Mouse (Mus musculus) right cerebral cortex, adult 2 months (tissue): ENCODE results near the gene Opcml.

Experiments
- DNase-seq, 2 experiments: peaks; one replicate each; pipeline ENCODE4 v3.0.0; 2021 to 2022; ENCODE audit warnings: low spot score in 2 of 2

The Opcml gene

GRCm38 (mm10) chr9:27998767-27999166, 208.2 kb downstream of the Opcml start:
- no peak for DNase-seq

DNA sequence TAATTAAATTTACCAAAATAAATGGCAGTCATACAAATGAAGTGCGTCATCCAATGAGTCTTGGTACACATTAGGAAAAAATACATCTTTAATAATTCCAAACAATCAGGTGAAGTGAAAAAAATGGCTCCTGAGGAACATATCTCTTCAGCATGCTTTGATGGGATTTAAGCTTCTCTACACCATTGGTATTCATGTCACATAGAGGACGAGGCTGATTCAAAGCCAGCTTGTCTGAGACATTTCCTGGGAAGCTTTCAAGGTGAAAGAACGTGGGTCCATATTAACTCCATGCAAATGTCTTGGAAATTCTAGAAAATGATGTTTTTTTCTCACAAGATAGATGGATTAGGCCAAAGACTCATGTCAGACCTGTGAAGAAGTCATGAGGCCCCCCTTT, 212.6 kb downstream of the Opcml start:
- DNase-seq: no peak

GRCm38 (mm10) chr9:28011483-28011882, 220.9 kb downstream of the Opcml start:
- DNase-seq: no peak

GRCm38 (mm10) chr9:28012664-28013063, 222.1 kb downstream of the Opcml start:
- DNase-seq: peak; percentile 35 to 49

- no peak for DNase-seq
Measured at GRCm38 (mm10) chr9:28013192-28013591, 222.6 kb downstream of the Opcml start.

- no peak for DNase-seq
Measured at GRCm38 (mm10) chr9:28028156-28028555, 237.6 kb downstream of the Opcml start.

GRCm38 (mm10) chr9:28028788-28029393, 238.3 kb downstream of the Opcml start:
- DNase-seq: no peak

DNA sequence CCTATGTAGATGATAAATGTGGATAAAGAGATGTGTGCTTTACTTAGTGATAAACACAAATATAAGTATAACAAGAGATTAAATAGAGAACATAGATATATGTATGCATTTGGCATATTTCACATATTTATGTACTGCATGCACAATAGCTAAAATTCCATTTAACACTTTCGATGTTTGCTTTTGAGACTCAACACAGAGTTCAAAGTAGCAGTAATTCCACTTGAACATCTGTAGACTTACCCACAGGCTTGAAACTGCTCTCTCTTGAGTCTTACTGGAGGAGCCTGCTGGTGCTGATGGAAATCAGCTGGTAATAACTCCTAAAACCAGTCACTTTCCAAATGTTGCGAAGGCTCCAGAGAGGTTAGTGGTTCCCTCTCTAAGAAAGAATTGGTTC, 258.6 kb downstream of the Opcml start:
- no peak for DNase-seq

DNA sequence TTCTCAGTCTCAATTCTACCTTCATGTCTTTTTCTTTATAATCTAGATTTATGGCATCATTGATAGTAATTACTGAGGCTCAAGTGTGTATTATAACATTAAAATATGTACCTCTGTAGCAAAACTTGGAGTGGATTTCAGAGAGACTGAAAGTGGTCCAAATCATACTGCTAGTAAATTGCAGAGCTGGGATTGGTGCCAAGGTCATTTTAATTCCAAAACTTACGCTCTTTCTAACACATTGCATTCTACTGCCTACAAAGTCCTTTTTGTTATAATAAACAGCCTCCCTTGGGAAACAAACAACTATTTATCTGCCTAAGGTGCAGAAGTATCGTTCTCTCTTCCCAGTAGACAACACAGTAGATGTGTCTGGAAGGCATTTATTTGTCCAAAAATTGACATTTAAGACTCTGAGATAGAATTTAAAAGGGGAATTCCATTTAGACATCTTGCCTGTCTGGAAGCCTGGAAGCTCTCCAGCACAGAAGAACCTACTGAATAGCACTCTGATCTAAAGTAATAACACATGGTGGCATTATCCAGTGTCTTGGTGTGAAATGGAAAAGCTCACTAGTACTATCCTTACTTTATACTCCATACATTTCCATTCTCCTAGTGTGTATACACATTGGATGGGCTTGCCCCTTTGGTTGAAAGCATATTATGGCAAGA, 266.7 kb downstream of the Opcml start:
- no peak for DNase-seq

DNA sequence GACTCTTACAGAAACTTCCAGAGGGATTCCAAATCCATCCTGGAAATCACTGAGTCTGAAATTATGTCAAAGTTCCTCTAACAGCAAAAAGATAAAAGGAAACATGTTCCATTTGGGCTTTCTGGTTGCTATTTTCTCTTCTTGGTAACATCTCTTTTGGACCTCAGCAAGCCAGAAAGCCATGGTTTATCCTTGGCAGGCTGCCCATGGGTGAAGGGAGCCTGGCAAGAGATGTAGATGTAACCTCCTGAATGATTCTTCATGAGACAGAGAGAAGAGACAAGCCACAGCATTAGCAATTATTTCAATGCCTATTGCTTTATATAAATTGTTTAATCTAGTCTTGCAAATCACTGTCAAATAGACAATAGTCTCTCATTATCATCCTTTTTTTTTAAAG, 274.6 kb downstream of the Opcml start:
- no peak for DNase-seq

GRCm38 (mm10) chr9:28080694-28081093, 290.1 kb downstream of the Opcml start:
- DNase-seq: no peak

GRCm38 (mm10) chr9:28083754-28084153, 293.2 kb downstream of the Opcml start:
- no peak for DNase-seq

- DNase-seq: peak in 1 of 2 experiments; percentile 27
Measured at GRCm38 (mm10) chr9:28084273-28084726, 293.7 kb downstream of the Opcml start.

- no peak for DNase-seq
Measured at GRCm38 (mm10) chr9:28091395-28091794, 300.8 kb downstream of the Opcml start.

DNA sequence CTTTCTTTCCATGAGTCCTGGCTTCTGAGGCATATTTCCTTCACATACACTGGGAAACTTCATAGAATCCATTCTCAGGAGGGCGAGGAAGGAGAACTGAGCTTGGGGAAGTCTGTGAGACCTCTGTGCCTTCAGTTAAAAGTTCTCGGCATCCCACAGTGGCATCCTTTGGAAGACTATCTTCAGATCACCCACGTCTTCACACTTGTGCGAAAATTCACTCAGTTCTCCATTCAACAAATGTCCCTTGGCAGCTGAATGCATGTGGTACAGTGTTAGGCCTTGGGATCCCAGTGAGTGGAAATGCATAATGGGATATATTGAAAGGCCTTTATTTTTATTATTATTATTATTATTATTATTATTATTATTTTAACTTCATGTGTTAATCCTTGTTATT, 304.1 kb downstream of the Opcml start:
- no peak for DNase-seq

DNA sequence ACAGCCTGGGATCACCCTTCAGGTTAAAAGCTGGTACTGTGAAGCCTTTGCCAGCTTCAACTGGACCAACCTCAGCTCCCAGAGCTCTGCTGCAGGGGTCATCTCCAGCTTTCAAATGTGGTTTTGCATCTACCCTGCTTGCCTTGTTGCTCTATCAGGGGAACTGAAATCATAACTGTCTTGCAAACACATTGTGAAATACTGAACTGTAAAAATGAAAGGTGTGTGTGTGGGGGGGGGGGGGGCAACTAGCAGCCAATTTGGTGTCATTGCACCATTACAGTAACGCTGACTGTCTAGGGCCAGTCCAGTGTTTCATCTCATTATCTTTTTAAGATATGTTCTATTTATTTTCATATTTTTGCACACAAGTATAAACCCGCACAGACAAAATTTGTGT, 305.6 kb downstream of the Opcml start:
- DNase-seq: no peak

DNA sequence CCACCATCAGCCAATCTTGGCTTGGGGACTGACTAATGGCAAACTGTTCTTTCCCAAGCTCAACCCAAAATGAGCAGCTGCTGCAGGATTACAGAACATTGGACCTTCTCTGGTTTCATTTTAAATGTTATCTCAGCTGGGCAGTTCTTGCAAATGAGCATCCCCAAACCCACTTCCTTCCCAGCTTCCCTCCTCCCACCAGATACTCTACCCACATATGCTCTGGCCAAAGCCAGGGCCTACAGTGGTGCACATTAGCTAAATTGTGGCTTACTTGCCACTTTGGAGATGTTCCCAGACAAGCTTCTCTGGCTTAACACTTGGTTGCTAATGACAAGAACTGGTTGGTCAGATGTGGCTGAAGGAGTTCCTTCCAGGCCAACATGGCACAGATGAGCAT, 311.4 kb downstream of the Opcml start:
- no peak for DNase-seq

DNA sequence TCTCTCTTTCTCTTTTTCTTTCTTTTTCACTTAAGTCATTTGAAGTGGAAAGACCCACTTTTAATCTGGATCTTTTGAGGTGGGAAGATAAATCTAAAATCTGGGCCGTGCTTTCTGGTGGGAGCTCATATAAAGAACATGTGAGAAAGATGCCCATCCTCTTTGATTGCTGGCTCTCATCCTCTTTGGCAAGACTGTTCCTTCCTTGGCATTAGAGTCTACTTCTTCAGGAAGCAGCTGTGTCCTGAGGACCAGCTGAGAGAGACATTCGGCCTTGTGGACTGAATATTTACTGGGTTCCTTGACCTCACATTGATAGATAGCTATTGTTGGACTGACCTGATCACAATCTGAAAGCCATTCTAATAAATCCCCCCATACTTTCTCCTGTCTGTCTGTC, 331.3 kb downstream of the Opcml start:
- no peak for DNase-seq

DNA sequence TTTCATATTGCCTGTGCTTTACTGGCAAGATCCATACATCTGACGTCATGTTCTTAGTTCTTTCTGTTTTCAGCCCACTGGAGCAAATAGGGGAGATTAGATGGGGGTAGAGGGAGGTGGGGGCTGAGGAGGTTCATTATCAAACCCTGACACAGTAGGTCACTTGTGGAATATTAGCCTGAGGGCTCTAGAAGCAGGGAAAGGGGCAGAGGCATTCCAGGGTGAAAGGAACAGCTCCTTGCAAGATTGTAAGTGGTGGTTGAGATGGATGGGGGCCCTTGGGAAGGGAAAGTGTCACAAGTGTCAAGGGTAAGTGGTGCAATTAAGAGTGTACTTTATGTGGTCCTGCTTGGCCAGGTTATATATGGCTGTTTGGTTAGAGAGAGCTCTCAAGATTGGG, 338.2 kb downstream of the Opcml start:
- DNase-seq: no peak

- DNase-seq: no peak
Measured at GRCm38 (mm10) chr9:28131521-28131920, 340.9 kb downstream of the Opcml start.

DNA sequence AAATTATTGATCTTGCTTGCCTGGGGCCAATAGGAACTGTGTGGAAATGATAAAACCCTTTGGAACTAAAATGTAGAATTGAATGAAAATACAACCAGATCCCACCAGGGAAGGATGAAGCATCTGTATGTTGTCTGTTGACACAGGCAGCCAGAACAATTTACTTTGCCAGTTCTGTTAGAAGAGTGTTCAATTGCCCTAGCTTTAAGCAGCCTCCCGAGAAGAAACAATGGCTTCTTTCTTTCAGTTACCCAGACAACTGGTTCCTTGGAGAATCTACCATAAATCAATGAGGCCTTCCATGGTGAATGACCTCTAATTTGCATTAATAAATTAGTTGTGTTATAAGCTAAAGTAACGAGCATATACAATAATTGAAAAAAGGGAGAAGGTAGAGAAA, 346.0 kb downstream of the Opcml start:
- DNase-seq: no peak

GRCm38 (mm10) chr9:28139957-28140597, 349.5 kb downstream of the Opcml start:
- DNase-seq: no peak

GRCm38 (mm10) chr9:28149507-28149906, 358.9 kb downstream of the Opcml start:
- DNase-seq: no peak
